Mouse (Mus musculus) embryonic facial prominence, embryonic 12.5 days (tissue): ENCODE results near the gene Actr1a. TPM values are rescaled to one million over a fixed set of nuclear protein-coding genes. Genes with fewer than 3 reads are reported as not detected.

Experiments
- ATAC-seq: fragments of 200-750 bp; cut with Nextera tagmentation; 2 replicates; pipeline ENCODE4 v1.8.0; 2017; ENCODE audit not compliant: insufficient number of reproducible peaks, insufficient read depth, low FRiP score, low TSS enrichment
- H3K27ac ChIP-seq: fragments of 300-500 bp; sonication (generic); 2 replicates; pipeline ENCODE4 v1.5.1; 2016; ENCODE audit warnings: mild to moderate bottlenecking
- H3K27me3 ChIP-seq: fragments of 300-500 bp; sonication (generic); 2 replicates; pipeline ENCODE4 v1.6.1; 2016; ENCODE audit warnings: mild to moderate bottlenecking, moderate library complexity
- H3K36me3 ChIP-seq: fragments of 300-500 bp; sonication (generic); 2 replicates; pipeline ENCODE4 v1.6.1; 2016; ENCODE audit warnings: mild to moderate bottlenecking
- H3K4me1 ChIP-seq: fragments of 300-500 bp; sonication (generic); 2 replicates; pipeline ENCODE4 v1.6.1; 2016
- H3K4me2 ChIP-seq: fragments of 300-500 bp; sonication (generic); replicated peaks from 2 replicates; pipeline ENCODE4 v1.6.1; 2016; ENCODE audit warnings: mild to moderate bottlenecking, moderate library complexity
- H3K4me3 ChIP-seq: fragments of 300-500 bp; sonication (generic); 2 replicates; pipeline ENCODE4 v1.5.1; 2016; ENCODE audit warnings: mild to moderate bottlenecking
- H3K9ac ChIP-seq: fragments of 300-500 bp; sonication (generic); 2 replicates; pipeline ENCODE4 v1.6.1; 2016; ENCODE audit warnings: mild to moderate bottlenecking, moderate library complexity
- H3K9me3 ChIP-seq: fragments of 300-500 bp; sonication (generic); 2 replicates; pipeline ENCODE4 v1.6.1; 2016; ENCODE audit warnings: mild to moderate bottlenecking, moderate library complexity
- WGBS: fragments of 180-500 bp; shearing (Covaris S2); methylation state at CpG from one replicate; pipeline ENCODE4 v1.1.7; 2016; 5-methylcytosine and 5-hydroxymethylcytosine counted together
- polyA plus RNA-seq: library from polyadenylated mRNA; unstranded; fragments of >200 nt; fragmentation: Nextera tagmentation; extraction: Ambion mirVana; gene quantifications from 2 replicates; pipeline ENCODE4 v1.2.1, GENCODE M21; 2016

The Actr1a gene
- polyA plus RNA-seq, 1 experiment from 2014 or later, result 161 TPM

- WGBS, result 30% methylated on average over 14 of the region's 14 CpGs
- peaks cover 10% of the 10 kb centered on the region; the same call in 1 of the 2 replicates for H3K4me1 ChIP-seq
- ATAC-seq, result no peak
- no peaks in the 10 kb centered on the region for H3K9me3 ChIP-seq
- H3K4me3 ChIP-seq, result peak overlapping the region; percentile 67
- peak overlapping the region; percentile 83 for H3K9ac ChIP-seq
- H3K4me2 ChIP-seq, result peak overlapping the region; percentile 86
- peaks cover 16% of the 10 kb centered on the region; the same call in 1 of the 2 replicates for H3K27me3 ChIP-seq
- H3K27ac ChIP-seq, result peak overlapping the region; percentile 72
- no peaks in the 10 kb centered on the region for H3K36me3 ChIP-seq
These were observed 47.4 kb downstream of the Actr1a start for GRCm38 (mm10) chr19:46347936-46348668.

GRCm38 (mm10) chr19:46347146-46347545 lies 48.4 kb downstream of the Actr1a start:
- no peak for ATAC-seq
- Histone ChIP-seq H3K9ac (no peak overlapping the region), H3K36me3 (no peaks in the 10 kb centered on the region), H3K4me3 (no peak overlapping the region), H3K4me2 (no peak overlapping the region), H3K9me3 (no peaks in the 10 kb centered on the region), H3K4me1 (peaks cover 10% of the 10 kb centered on the region; the same call in 1 of the 2 replicates), H3K27ac (no peak overlapping the region), H3K27me3 (peaks cover 16% of the 10 kb centered on the region; the same call in 1 of the 2 replicates)
- WGBS, result 97% methylated on average over 1 of the region's 1 CpGs

- Histone ChIP-seq H3K36me3 (no peaks in the 10 kb centered on the region), H3K4me3 (no peak overlapping the region), H3K27me3 (peaks cover 13% of the 10 kb centered on the region; the same call in 1 of the 2 replicates), H3K27ac (no peak overlapping the region), H3K4me1 (peaks cover 9% of the 10 kb centered on the region; the same call in 1 of the 2 replicates), H3K9me3 (no peaks in the 10 kb centered on the region), H3K4me2 (no peak overlapping the region), H3K9ac (no peak overlapping the region)
- WGBS, result 27% methylated on average over 7 of the region's 7 CpGs
- no peak for ATAC-seq
These were observed 50.7 kb downstream of the Actr1a start for GRCm38 (mm10) chr19:46344710-46345419.

- H3K36me3 ChIP-seq, result no peaks in the 10 kb centered on the region
- H3K4me1 ChIP-seq, result peaks cover 8% of the 10 kb centered on the region
- H3K9ac ChIP-seq, result no peak overlapping the region
- H3K9me3 ChIP-seq, result no peaks in the 10 kb centered on the region
- H3K27ac ChIP-seq, result no peak overlapping the region
- H3K27me3 ChIP-seq, result peaks cover 6% of the 10 kb centered on the region; the same call in 1 of the 2 replicates
- 85% methylated on average over 7 of the region's 7 CpGs for WGBS
- ATAC-seq, result no peak
- H3K4me3 ChIP-seq, result no peak overlapping the region
- H3K4me2 ChIP-seq, result no peak overlapping the region
These were observed 56.1 kb downstream of the Actr1a start for GRCm38 (mm10) chr19:46339287-46339971.

GRCm38 (mm10) chr19:46338942-46339286 lies 56.6 kb downstream of the Actr1a start:
- no peak overlapping the region for H3K27ac ChIP-seq
- H3K4me3 ChIP-seq, result peak overlapping the region; percentile 59
- no peak for ATAC-seq
- H3K4me1 ChIP-seq, result peaks cover 8% of the 10 kb centered on the region
- WGBS, result 55% methylated on average over 6 of the region's 6 CpGs
- H3K9ac ChIP-seq, result no peak overlapping the region
- no peaks in the 10 kb centered on the region for H3K36me3 ChIP-seq
- H3K4me2 ChIP-seq, result peak overlapping the region; percentile 33
- H3K27me3 ChIP-seq, result 0 out of 2 replicates have a peak, but pooled peaks cover 2% of the 10 kb centered on the region
- no peaks in the 10 kb centered on the region for H3K9me3 ChIP-seq

- H3K4me1 ChIP-seq, result peaks cover 8% of the 10 kb centered on the region
- peak within 1 kb of the TSS; percentile 69 for H3K4me2 ChIP-seq
- under 1% methylated on average over 31 of the region's 31 CpGs for WGBS
These were observed 57.1 kb downstream of the Actr1a start, which contains the start of gene Cuedc2 for GRCm38 (mm10) chr19:46338331-46338936. Cuedc2 (minus strand) TSS chr19:46338702.

GRCm38 (mm10) chr19:46337719-46338330 lies 57.7 kb downstream of the Actr1a start:
- no peaks in the 10 kb centered on the region for H3K36me3 ChIP-seq
- no peaks in the 10 kb centered on the region for H3K9me3 ChIP-seq
- WGBS, result 35% methylated on average over 15 of the region's 15 CpGs
- 0 out of 2 replicates have a peak, but pooled peaks cover 2% of the 10 kb centered on the region for H3K27me3 ChIP-seq
- H3K9ac ChIP-seq, result peak overlapping the region; percentile 60
- H3K4me3 ChIP-seq, result peak overlapping the region; percentile 59
- peak; percentile 8; the same call in 1 of the 2 replicates for ATAC-seq
- H3K4me2 ChIP-seq, result peak overlapping the region; percentile 69
- peaks cover 8% of the 10 kb centered on the region for H3K4me1 ChIP-seq
- H3K27ac ChIP-seq, result 0 out of 2 replicates have a peak overlapping the region, but pooled peaks have one; percentile 17

More at GRCm38 (mm10) chr19:46338331-46338936, 57.1 kb downstream of the Actr1a start, which contains the start of gene Cuedc2:
- Histone ChIP-seq H3K4me3 (peak within 1 kb of the TSS; percentile 59), H3K27ac (0 out of 2 replicates have a peak within 1 kb of the TSS, but pooled peaks have one; percentile 17), H3K27me3 (0 out of 2 replicates have a peak, but pooled peaks cover 2% of the 10 kb centered on the region), H3K9ac (peak within 1 kb of the TSS; percentile 60), H3K36me3 (no peaks in the 10 kb centered on the region), H3K9me3 (no peaks in the 10 kb centered on the region)
- peak; percentile 68 for ATAC-seq

GRCm38 (mm10) chr19:46333906-46334305 lies 61.6 kb downstream of the Actr1a start:
- no peak for ATAC-seq
- Histone ChIP-seq H3K27me3 (no peaks in the 10 kb centered on the region), H3K36me3 (peaks cover 24% of the 10 kb centered on the region), H3K9ac (no peak overlapping the region), H3K4me2 (no peak overlapping the region), H3K4me3 (no peak overlapping the region), H3K4me1 (peaks cover 14% of the 10 kb centered on the region), H3K9me3 (no peaks in the 10 kb centered on the region), H3K27ac (no peak overlapping the region)
- WGBS, result 94% methylated on average over 3 of the region's 3 CpGs

- 34% methylated on average over 7 of the region's 7 CpGs for WGBS
- Histone ChIP-seq H3K4me2 (no peak overlapping the region), H3K36me3 (peaks cover 24% of the 10 kb centered on the region), H3K27ac (0 out of 2 replicates have a peak overlapping the region, but pooled peaks have one; percentile 36), H3K4me3 (no peak overlapping the region), H3K4me1 (peaks cover 15% of the 10 kb centered on the region), H3K9me3 (no peaks in the 10 kb centered on the region), H3K27me3 (no peaks in the 10 kb centered on the region), H3K9ac (no peak overlapping the region)
- ATAC-seq, result no peak
These were observed 62.7 kb downstream of the Actr1a start for GRCm38 (mm10) chr19:46332721-46333339.

GRCm38 (mm10) chr19:46331936-46332335 lies 63.6 kb downstream of the Actr1a start:
- whole genome bisulfite sequencing, result 78% methylated on average over 3 of the region's 3 CpGs
- Histone ChIP-seq H3K27me3 (peaks cover 2% of the 10 kb centered on the region; the same call in 1 of the 2 replicates), H3K4me2 (no peak overlapping the region), H3K4me1 (peaks cover 15% of the 10 kb centered on the region), H3K9me3 (no peaks in the 10 kb centered on the region), H3K27ac (no peak overlapping the region), H3K4me3 (no peak overlapping the region), H3K9ac (no peak overlapping the region), H3K36me3 (peaks cover 24% of the 10 kb centered on the region)
- ATAC-seq, result no peak
